Mouse (Mus musculus): ENCODE data around the gene Mslnl.

Gene Mslnl

GRCm38 (mm10) chr17:25786781-25787504 lies 51.1 kb downstream of the Mslnl start:
- no peak for DNase-seq

DNA sequence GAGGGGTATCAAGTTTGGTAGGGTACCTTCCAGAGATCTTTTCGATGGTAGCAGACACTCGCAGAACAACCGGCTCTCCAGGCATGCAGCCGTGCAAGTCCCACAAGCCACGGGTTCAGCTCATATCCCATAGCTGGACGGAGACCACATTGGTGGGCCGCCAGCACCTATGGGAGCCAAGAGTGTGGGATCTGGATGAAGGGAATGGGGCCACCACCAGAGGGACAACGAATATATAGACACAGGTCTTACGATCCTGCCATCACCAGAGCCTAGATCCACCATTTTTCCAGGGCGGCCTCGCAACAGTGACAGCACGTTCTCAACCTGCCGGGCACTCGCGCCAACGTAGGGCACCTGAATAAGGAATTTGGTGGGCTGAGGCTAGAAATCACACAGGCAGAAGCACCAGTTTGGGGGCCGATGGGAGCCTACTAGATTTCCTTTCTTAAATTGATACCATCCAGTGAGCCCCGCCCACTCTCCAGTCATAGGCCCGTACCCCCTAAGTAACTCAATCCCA lies 55.5 kb downstream of the Mslnl start:
- no peak for DNase-seq

GRCm38 (mm10) chr17:25791843-25792527 lies 56.1 kb downstream of the Mslnl start:
- peak; percentile 85 for DNase-seq

GRCm38 (mm10) chr17:25792615-25793014 lies 56.8 kb downstream of the Mslnl start, which contains the start of gene Fam173a:
Gene Fam173a, minus strand, starts transcription at chr17:25792901.
- DNase-seq: peak; percentile 76

DNA sequence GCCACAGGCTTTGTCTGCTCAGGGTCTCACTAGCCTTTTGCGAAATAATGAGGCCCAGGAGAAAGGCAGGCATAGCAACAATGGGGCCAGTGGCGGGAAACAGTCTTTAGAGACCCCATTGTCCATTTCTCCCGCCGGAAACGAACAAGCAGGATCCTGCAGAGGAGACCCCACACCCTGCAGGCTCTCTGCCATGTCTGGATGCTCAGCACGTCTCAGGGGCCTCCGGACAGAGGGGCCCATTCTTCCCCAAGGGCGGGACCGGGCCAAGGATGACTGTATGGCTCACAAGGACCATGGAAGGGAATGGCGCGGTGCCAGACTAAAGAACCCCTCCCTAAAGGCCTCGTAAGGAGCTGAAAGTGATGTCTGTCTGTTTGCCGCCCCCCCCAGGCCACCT lies 58.4 kb downstream of the Mslnl start:
- DNase-seq: no peak

DNA sequence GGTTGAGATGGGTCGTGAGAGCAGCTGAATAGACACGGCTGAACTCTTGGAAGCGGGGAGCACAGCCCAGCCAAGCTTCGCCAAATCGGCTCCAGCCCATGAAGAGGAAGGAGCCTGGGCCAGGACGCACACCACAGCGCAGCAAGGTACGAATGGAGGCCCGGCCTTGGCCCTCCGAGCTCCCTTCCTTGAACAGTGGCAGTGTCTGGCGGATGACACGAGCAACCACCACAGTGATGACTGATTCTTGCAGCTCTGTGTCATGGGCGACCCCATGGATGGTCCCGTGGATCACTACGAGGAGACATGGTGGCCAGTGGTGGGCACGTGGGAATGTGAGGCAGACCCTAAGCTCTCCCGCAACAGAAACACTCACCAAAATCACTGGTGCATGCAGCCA lies 59.2 kb downstream of the Mslnl start:
- no peak for DNase-seq

- DNase-seq: peak; percentile 74
Observed at GRCm38 (mm10) chr17:25795609-25796092, 59.8 kb downstream of the Mslnl start, which contains the start of gene AC134908.4. Gene AC134908.4, minus strand, starts transcription at chr17:25795659.

DNA sequence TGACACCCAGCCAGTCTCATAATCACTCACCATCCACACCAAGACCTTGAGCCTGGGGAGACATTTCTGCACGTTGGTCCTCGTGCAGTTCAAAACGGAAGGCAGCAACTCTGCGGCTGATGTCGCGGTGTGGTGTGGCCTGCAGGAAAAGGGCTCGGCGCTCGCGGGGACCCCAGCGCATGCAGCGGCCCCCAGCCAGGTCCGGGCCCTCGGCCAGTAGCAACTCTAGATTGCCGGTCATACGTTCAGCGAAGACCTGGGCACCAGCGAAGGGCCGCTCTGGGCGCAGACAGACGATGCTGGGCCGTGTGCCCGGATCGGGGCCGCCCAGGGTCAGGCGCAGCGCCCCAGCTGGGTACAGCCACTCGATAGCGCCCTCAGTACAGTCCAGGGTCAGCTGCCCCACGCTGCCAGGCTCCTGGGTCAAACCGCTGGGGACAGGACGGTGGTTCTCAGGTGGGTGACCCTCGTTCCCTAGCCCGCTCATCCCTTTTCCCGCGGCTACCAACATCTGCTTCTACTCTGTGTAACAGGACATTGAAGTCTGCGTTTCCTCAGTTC lies 60.4 kb downstream of the Mslnl start:
- DNase-seq: no peak

- peak; percentile 74 for DNase-seq
Observed at GRCm38 (mm10) chr17:25796951-25797369, 61.1 kb downstream of the Mslnl start, which contains the start of gene Metrn. Gene Metrn, minus strand, starts transcription at chr17:25797136.
